Mouse (Mus musculus) C2C12 (cell line): ENCODE measurements at regions not wholly inside any gene's neighbourhood (a gene's known extent, or its start where the extent isn't known, plus 50 kb on each side); places are given as distances from the start of the nearest gene placed in this dataset.

Experiments used
- H3K27me3 ChIP-seq: one replicate; pipeline ENCODE4 v1.6.1; 2011; ENCODE audit not compliant: control insufficient read depth, insufficient read depth, insufficient read length
- H3K36me3 ChIP-seq: one replicate; pipeline ENCODE4 v1.6.1; 2011; ENCODE audit not compliant: control insufficient read depth, insufficient read depth
- H3K4me3 ChIP-seq: one replicate; pipeline ENCODE4 v1.5.1; 2011; ENCODE audit warnings: mild to moderate bottlenecking, control low read depth; ENCODE audit not compliant: poor library complexity, insufficient read depth, severe bottlenecking
- H3K79me2 ChIP-seq: one replicate; pipeline ENCODE4 v1.6.1; 2011; ENCODE audit not compliant: control insufficient read depth, insufficient read depth
- H3K79me3 ChIP-seq: one replicate; pipeline ENCODE4 v1.6.1; 2011; ENCODE audit warnings: low read depth, control low read depth
- H3ac ChIP-seq: one replicate; pipeline ENCODE3; 2011; ENCODE audit warnings: low read depth; ENCODE audit not compliant: control insufficient read depth, insufficient read length
- CEBPB ChIP-seq: IDR thresholded peaks from one replicate; pipeline ENCODE4 v1.6.1; 2011; ENCODE audit warnings: low read depth, mild to moderate bottlenecking, control low read depth, moderate library complexity
- CTCF ChIP-seq: IDR thresholded peaks from one replicate; pipeline ENCODE4 v1.5.1; 2011; ENCODE audit not compliant: control insufficient read depth, insufficient read depth, insufficient read length
- FOSL1 ChIP-seq: IDR thresholded peaks from one replicate; pipeline ENCODE4 v1.8.0; 2011; ENCODE audit warnings: mild to moderate bottlenecking, low read length; ENCODE audit not compliant: poor library complexity, insufficient read depth, severe bottlenecking
- MAX ChIP-seq: IDR thresholded peaks from one replicate; pipeline ENCODE4 v1.6.1; 2011; ENCODE audit warnings: mild to moderate bottlenecking, control low read depth
- MYOD1 ChIP-seq: IDR thresholded peaks from one replicate; pipeline ENCODE4 v1.6.1; 2011; ENCODE audit warnings: low read depth; ENCODE audit not compliant: control insufficient read depth, insufficient read length
- MYOG ChIP-seq: IDR thresholded peaks from one replicate; pipeline ENCODE4 v1.6.1; 2011; ENCODE audit not compliant: control insufficient read depth, insufficient read length; ENCODE audit errors: extremely low read depth
- USF1 ChIP-seq: IDR thresholded peaks from one replicate; pipeline ENCODE4 v1.6.1; 2011; ENCODE audit warnings: low read depth, mild to moderate bottlenecking, control low read depth, moderate library complexity

DNA sequence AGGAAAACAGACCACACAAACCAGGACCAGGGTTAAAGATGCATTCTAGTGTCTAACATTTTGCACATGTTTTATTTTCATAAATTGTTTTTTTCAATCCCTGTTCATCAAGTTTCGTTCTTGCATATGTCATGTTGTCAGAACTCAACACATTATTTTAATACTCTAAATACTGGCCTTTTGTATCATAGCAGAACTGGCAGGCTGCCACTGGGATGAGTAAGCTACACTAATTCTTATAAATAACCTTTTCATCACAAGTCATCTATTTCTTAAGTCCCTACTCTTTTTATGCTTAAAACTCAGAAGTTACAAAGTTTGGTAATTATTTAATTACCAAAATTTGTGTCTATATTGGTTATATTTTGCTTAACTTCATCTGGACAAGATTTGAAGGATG is 148.4 kb upstream of the Mme start:
- Histone ChIP-seq H3K36me3 (no peaks in the 10 kb centered on the region), H3ac (no peak overlapping the region)

DNA sequence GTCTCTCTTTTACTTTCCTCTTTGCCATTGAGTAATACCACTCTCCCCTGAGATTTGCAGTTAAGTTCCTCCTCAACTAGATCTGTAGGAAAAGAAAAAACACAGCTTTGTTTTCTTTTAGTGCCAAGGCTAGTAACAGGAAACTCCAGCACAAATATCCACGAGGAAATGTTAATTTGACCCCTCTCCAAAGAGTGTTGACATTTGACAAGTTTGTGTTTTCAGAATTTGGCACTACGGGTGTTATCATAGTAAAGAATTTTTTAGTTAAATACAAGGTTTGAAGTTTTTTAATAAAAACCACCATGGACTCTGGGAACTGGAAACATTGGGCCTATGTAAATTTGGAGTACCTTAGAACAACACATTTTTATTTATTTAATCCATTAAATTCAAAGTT is 126.1 kb upstream of the Mme start:
- TF ChIP-seq CTCF (no peak), CEBPB (no peak), MYOD1 (no peak), USF1 (no peak), MAX (no peak), FOSL1 (no peak), MYOG (no peak)
- H3K79me2 ChIP-seq = no peaks in the 10 kb centered on the region
- no peaks in the 10 kb centered on the region for H3K27me3 ChIP-seq
- H3K4me3 ChIP-seq = no peak overlapping the region
- H3K36me3 ChIP-seq = no peaks in the 10 kb centered on the region
- no peak overlapping the region for H3ac ChIP-seq
- no peaks in the 10 kb centered on the region for H3K79me3 ChIP-seq

More for the DNA sequence above, 148.4 kb upstream of the Mme start:
- no peak overlapping the region for H3K4me3 ChIP-seq
- H3K79me2 ChIP-seq = no peaks in the 10 kb centered on the region
- no peaks in the 10 kb centered on the region for H3K79me3 ChIP-seq
- no peaks in the 10 kb centered on the region for H3K27me3 ChIP-seq
- TF ChIP-seq MAX (no peak), FOSL1 (no peak), MYOD1 (no peak), CTCF (no peak), USF1 (no peak), MYOG (no peak), CEBPB (no peak)

DNA sequence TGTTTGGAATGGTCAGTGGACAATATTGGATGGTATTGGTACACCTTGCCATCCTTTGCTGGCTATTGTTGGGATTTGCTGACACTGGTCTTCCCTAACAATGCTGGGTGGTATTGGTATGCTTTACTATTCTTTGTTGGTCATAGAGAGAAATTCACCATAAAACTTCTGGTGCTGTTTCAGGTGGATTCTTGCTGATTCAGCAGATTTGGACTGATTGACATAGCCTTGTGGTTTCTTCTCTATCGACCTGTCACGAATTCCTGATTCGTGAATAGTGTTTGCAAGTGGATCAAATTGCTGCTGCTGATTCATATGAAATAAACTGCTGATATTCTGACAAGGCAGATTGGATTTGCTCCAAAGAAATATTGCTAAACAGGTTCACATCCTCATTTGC is 109.5 kb upstream of the Mme start:
- Histone ChIP-seq H3K4me3 (no peak overlapping the region), H3K36me3 (no peaks in the 10 kb centered on the region), H3K27me3 (no peaks in the 10 kb centered on the region), H3K79me3 (no peaks in the 10 kb centered on the region), H3ac (no peak overlapping the region), H3K79me2 (no peaks in the 10 kb centered on the region)
- TF ChIP-seq CEBPB (no peak), USF1 (no peak), MAX (no peak), CTCF (no peak), FOSL1 (no peak), MYOG (no peak), MYOD1 (no peak)

DNA sequence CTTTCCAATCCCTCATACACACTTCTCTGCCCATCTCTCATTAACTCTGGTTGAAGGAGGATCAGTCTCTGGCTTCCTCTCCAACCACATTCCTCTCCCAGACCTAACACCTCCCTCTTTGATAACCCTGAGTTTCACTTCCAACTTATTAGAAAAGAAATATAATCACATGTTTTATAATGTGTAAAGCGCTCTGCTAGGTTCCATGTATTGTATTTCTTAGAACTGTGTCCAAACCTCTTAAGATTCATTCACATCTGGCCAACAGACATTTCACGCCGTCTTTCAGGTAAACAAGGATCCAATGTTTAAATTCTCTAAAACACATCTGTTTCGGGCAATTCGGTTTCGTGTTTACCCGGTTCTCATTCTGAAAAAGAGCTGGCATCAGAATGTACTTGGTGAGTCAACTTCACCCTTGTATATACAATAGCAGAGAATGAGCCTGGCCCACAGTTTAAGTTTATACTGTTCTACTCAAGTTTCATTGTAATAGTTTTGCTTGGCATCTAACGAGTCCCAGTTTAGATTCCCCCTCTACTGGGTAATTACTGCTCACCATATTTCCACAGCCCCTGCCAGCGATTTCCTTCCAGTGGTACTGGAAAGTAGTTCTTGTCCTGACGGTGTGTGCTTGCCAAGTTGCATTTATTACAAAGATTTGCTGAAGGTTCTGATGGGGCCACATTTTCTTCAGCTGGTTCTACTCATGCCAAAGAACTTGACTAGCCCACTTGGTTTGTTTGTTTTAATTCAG is 103.8 kb upstream of the Mme start:
- TF ChIP-seq FOSL1 (no peak), MYOG (no peak), USF1 (no peak), CTCF (no peak), MYOD1 (no peak), MAX (no peak), CEBPB (no peak)
- no peaks in the 10 kb centered on the region for H3K36me3 ChIP-seq
- H3K27me3 ChIP-seq = no peaks in the 10 kb centered on the region
- no peak overlapping the region for H3ac ChIP-seq
- H3K4me3 ChIP-seq = no peak overlapping the region
- H3K79me2 ChIP-seq = no peaks in the 10 kb centered on the region
- no peaks in the 10 kb centered on the region for H3K79me3 ChIP-seq

DNA sequence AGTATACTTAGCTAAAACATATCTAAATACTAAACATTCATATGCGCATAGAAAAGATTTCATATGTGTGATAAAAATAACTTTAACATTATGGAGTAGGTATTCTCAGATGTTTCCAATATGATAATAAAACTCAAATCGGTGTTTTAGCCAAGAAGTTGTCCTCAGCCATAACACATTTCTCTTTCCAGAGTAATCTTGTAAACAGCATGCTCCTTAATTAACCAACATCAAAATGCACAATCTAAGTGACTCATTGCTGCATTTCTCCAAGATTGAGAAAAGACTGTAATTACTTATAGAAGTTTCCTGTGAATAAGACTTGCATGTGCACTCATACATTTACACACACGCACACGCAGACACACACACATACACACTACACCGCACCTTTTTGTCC is 95.1 kb upstream of the Mme start:
- Histone ChIP-seq H3K36me3 (no peaks in the 10 kb centered on the region), H3ac (no peak overlapping the region), H3K79me2 (no peaks in the 10 kb centered on the region), H3K27me3 (no peaks in the 10 kb centered on the region), H3K4me3 (no peak overlapping the region), H3K79me3 (no peaks in the 10 kb centered on the region)
- TF ChIP-seq MYOD1 = no peak
- TF ChIP-seq USF1 = no peak
- no peak for TF ChIP-seq MAX
- TF ChIP-seq CTCF = no peak
- no peak for TF ChIP-seq MYOG
- TF ChIP-seq CEBPB = no peak
- TF ChIP-seq FOSL1 = no peak
